Mouse (Mus musculus) heart, embryonic 14.5 days (tissue): ENCODE results near the gene Clcf1. TPM values are rescaled to one million over a fixed set of nuclear protein-coding genes. Genes with fewer than 3 reads are reported as not detected.
"Not testable (repeated sequence)": the region's sequence is repeated elsewhere in the genome, so short reads cannot be mapped to it uniquely, and the experiment has no call there.

Experiments
- ATAC-seq: fragments of 200-750 bp; cut with Nextera tagmentation; 2 replicates; pipeline ENCODE4 v1.8.0; 2017; ENCODE audit warnings: low read depth, moderate TSS enrichment; ENCODE audit not compliant: insufficient number of reproducible peaks, insufficient read depth, low FRiP score
- H3K27ac ChIP-seq, 2 experiments: fragments of 200-500 bp in 1 of 2; fragments of 300-500 bp in 1 of 2; sonication (generic) in 1 of 2; replicated peaks in 1 of 2; 2 replicates each; pipeline ENCODE4 v1.5.1; 2012 to 2014; ENCODE audit warnings: low read depth in 2 of 2, low read length in 2 of 2, control low read depth in 1 of 2, mild to moderate bottlenecking in 1 of 2, mixed read lengths in 1 of 2; ENCODE audit not compliant: control insufficient read depth in 1 of 2, insufficient read depth in 1 of 2
- H3K27me3 ChIP-seq: fragments of 300-500 bp; sonication (generic); 2 replicates; pipeline ENCODE4 v1.6.1; 2014; ENCODE audit warnings: mild to moderate bottlenecking, low read length, control low read depth; ENCODE audit not compliant: control insufficient read depth, insufficient read depth
- H3K36me3 ChIP-seq: fragments of 300-500 bp; sonication (generic); 2 replicates; pipeline ENCODE4 v1.6.1; 2014; ENCODE audit warnings: mild to moderate bottlenecking, control low read depth, low read length, mixed read lengths; ENCODE audit not compliant: control insufficient read depth, insufficient read depth
- H3K4me1 ChIP-seq, 2 experiments: fragments of 200-500 bp in 1 of 2; fragments of 300-500 bp in 1 of 2; sonication (generic) in 1 of 2; 2 replicates each; pipeline ENCODE4 v1.6.1; 2012 to 2014; ENCODE audit warnings: low read length in 2 of 2, control low read depth in 1 of 2, mixed read lengths in 1 of 2; ENCODE audit not compliant: control insufficient read depth in 2 of 2, insufficient read depth in 2 of 2
- H3K4me2 ChIP-seq: fragments of 300-500 bp; sonication (generic); 2 replicates; pipeline ENCODE4 v1.6.1; 2014; ENCODE audit warnings: mild to moderate bottlenecking, low read length
- H3K4me3 ChIP-seq, 2 experiments: fragments of 200-500 bp in 1 of 2; fragments of 300-500 bp in 1 of 2; sonication (generic) in 1 of 2; 2 replicates each; pipeline ENCODE4 v1.5.1; 2012 to 2014; ENCODE audit warnings: low read length in 2 of 2, mild to moderate bottlenecking in 2 of 2, control low read depth in 1 of 2, low read depth in 1 of 2, moderate library complexity in 1 of 2; ENCODE audit not compliant: control insufficient read depth in 1 of 2, insufficient read depth in 1 of 2
- H3K9ac ChIP-seq: fragments of 300-500 bp; sonication (generic); 2 replicates; pipeline ENCODE4 v1.6.1; 2014; ENCODE audit warnings: mild to moderate bottlenecking, low read length
- H3K9me3 ChIP-seq: fragments of 300-500 bp; sonication (generic); 2 replicates; pipeline ENCODE4 v1.6.1; 2016; ENCODE audit warnings: low read length, control low read depth; ENCODE audit not compliant: control insufficient read depth
- WGBS: fragments of 180-500 bp; shearing (Covaris S2); extraction: QIAGEN DNeasy Blood & Tissue Kit; methylation state at CpG from one replicate; pipeline ENCODE4 v1.1.7; 2014; 5-methylcytosine and 5-hydroxymethylcytosine counted together
- polyA plus RNA-seq: library from polyadenylated mRNA; unstranded; fragments of >200 nt; fragmentation: Nextera tagmentation; extraction: Ambion mirVana; gene quantifications from 2 replicates; pipeline ENCODE4 v1.2.1, GENCODE M21; 2014

The Clcf1 gene
- polyA plus RNA-seq, 1 experiment from 2014 or later: 1.2 TPM

GRCm38 (mm10) chr19:4240247-4240668 lies 26.2 kb downstream of the Clcf1 start:
- Histone ChIP-seq H3K36me3 (no peaks in the 10 kb centered on the region), H3K9ac (no peak overlapping the region), H3K4me3 (no peak overlapping the region), H3K4me1 (no peaks in the 10 kb centered on the region), H3K27ac (no peak overlapping the region), H3K9me3 (no peaks in the 10 kb centered on the region), H3K4me2 (no peak overlapping the region), H3K27me3 (no peaks in the 10 kb centered on the region)
- no peak for ATAC-seq
- 62% methylated on average over 8 of the region's 8 CpGs for WGBS

- H3K4me3 ChIP-seq: no peak overlapping the region
- H3K36me3 ChIP-seq: no peaks in the 10 kb centered on the region
- H3K9ac ChIP-seq: no peak overlapping the region
- no peaks in the 10 kb centered on the region for H3K9me3 ChIP-seq
- H3K27ac ChIP-seq: no peak overlapping the region
- no peaks in the 10 kb centered on the region for H3K27me3 ChIP-seq
- no peaks in the 10 kb centered on the region for H3K4me1 ChIP-seq
- no peak for ATAC-seq
- 65% methylated on average over 3 of the region's 3 CpGs for WGBS
- H3K4me2 ChIP-seq: no peak overlapping the region
Observed at GRCm38 (mm10) chr19:4242416-4242815, 28.4 kb downstream of the Clcf1 start.

GRCm38 (mm10) chr19:4244775-4245174 lies 30.7 kb downstream of the Clcf1 start:
- Histone ChIP-seq H3K27me3 (no peaks in the 10 kb centered on the region), H3K27ac (no peak overlapping the region), H3K4me3 (no peak overlapping the region), H3K9me3 (no peaks in the 10 kb centered on the region), H3K4me1 (no peaks in the 10 kb centered on the region), H3K36me3 (no peaks in the 10 kb centered on the region), H3K9ac (no peak overlapping the region), H3K4me2 (no peak overlapping the region)
- WGBS: 79% methylated on average over 6 of the region's 6 CpGs
- no peak for ATAC-seq

GRCm38 (mm10) chr19:4247010-4247409 lies 33.0 kb downstream of the Clcf1 start:
- Histone ChIP-seq H3K27me3 (no peaks in the 10 kb centered on the region), H3K4me1 (no peaks in the 10 kb centered on the region), H3K4me3 (no peak overlapping the region), H3K4me2 (no peak overlapping the region), H3K36me3 (no peaks in the 10 kb centered on the region), H3K9ac (no peak overlapping the region), H3K27ac (no peak overlapping the region), H3K9me3 (no peaks in the 10 kb centered on the region)
- 43% methylated on average over 1 of the region's 1 CpGs for WGBS
- ATAC-seq: no peak

GRCm38 (mm10) chr19:4248683-4249082 lies 34.6 kb downstream of the Clcf1 start:
- not testable (repeated sequence) for H3K27me3 ChIP-seq, H3K27ac ChIP-seq, H3K4me3 ChIP-seq, H3K4me2 ChIP-seq, H3K36me3 ChIP-seq, H3K9me3 ChIP-seq, ATAC-seq, H3K4me1 ChIP-seq, H3K9ac ChIP-seq
- 72% methylated on average over 1 of the region's 1 CpGs for WGBS

- Histone ChIP-seq H3K4me3 (no peak overlapping the region), H3K4me2 (no peak overlapping the region), H3K4me1 (peaks cover 0 to 5% of the 10 kb centered on the region in 2 experiments; a peak in 2 of 4 replicates), H3K27me3 (no peaks in the 10 kb centered on the region), H3K36me3 (no peaks in the 10 kb centered on the region), H3K9ac (no peak overlapping the region), H3K9me3 (no peaks in the 10 kb centered on the region), H3K27ac (no peak overlapping the region)
- WGBS: 76% methylated on average over 7 of the region's 7 CpGs
- ATAC-seq: no peak
Observed at GRCm38 (mm10) chr19:4254230-4254629, 40.2 kb downstream of the Clcf1 start.

- Histone ChIP-seq H3K36me3 (no peaks in the 10 kb centered on the region), H3K4me1 (peaks cover 0 to 5% of the 10 kb centered on the region in 2 experiments; a peak in 2 of 4 replicates), H3K9me3 (no peaks in the 10 kb centered on the region), H3K4me3 (no peak overlapping the region), H3K9ac (no peak overlapping the region), H3K27ac (no peak overlapping the region), H3K4me2 (no peak overlapping the region), H3K27me3 (no peaks in the 10 kb centered on the region)
- 74% methylated on average over 11 of the region's 11 CpGs for WGBS
- no peak for ATAC-seq
Observed at GRCm38 (mm10) chr19:4255583-4256162, 41.6 kb downstream of the Clcf1 start.
